In the genomic region with DNA sequence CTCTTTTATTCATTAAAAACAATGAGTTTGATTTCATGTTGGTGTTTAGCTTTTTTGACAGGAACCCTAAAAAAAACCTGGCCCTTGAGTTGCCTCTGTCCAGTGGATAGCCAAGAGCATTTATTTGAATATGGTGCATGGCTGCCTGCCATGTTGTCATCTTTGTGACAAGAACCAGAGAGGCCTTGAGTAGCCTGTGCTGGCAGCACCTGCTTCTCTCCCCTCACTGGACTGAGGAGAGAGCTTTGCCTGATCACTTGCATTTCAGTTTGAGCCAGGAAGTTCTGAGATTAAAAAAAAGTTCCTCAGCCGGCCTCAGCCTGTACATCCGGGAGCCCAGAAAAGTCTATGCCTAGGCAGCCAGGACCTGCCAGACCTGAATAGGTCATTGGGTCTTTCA, we compare ENCODE assay signal across 22 mouse cellular contexts.
DNase-seq lines count a peak whose midpoint lies in the region; ATAC-seq and TF ChIP-seq lines count a peak whose summit lies in the region.
"Had no signal": no experiment of that assay in that cellular context is flagged by ENCODE, and none has a peak within 500 bp of the region (broad histone marks: within the 10 kb centered on the region; RNA-seq: fewer than 3 reads in every experiment).

No protein-coding gene starts in this region.

- H3K4me3 ChIP-seq in embryonic facial prominence, embryonic 14.5 days (ENCODE audit: low read depth, low read length), result no peak overlapping the region
- H3K4me3 ChIP-seq in embryonic facial prominence, embryonic 10.5 days, result no peak overlapping the region
- no peak overlapping the region for H3K4me3 ChIP-seq in kidney, embryonic 14.5 days (ENCODE audit: low read length)
- no peak overlapping the region for H3K4me3 ChIP-seq in heart, postnatal 0 days (ENCODE audit: low read depth, low read length)
- H3K4me3 ChIP-seq in stomach, embryonic 14.5 days (ENCODE audit: low read depth, low read length), result no peak overlapping the region
- H3K4me3 ChIP-seq in kidney, embryonic 15.5 days (replicated peaks), result no peak overlapping the region
- no peak overlapping the region for H3K4me3 ChIP-seq in forebrain, embryonic 15.5 days
- H3K4me3 ChIP-seq: forebrain, embryonic 12.5 days; midbrain, embryonic 13.5 days; neural tube, embryonic 12.5 days had no signal

- TF ChIP-seq CTCF in heart, postnatal 0 days (IDR thresholded peaks at IDR 0.05; ENCODE audit: low read depth), result no peak

- H3K36me3 ChIP-seq in embryonic facial prominence, embryonic 14.5 days (ENCODE audit: control insufficient read depth, insufficient read depth, low read length), result no peaks in the 10 kb centered on the region
- no peaks in the 10 kb centered on the region for H3K36me3 ChIP-seq in embryonic facial prominence, embryonic 10.5 days (replicated peaks)
- H3K36me3 ChIP-seq in kidney, embryonic 14.5 days (ENCODE audit: control insufficient read depth, insufficient read depth, low read length), result no peaks in the 10 kb centered on the region
- no peaks in the 10 kb centered on the region for H3K36me3 ChIP-seq in heart, postnatal 0 days (replicated peaks; ENCODE audit: control insufficient read depth, insufficient read depth, low read length)
- no peaks in the 10 kb centered on the region for H3K36me3 ChIP-seq in stomach, embryonic 14.5 days (ENCODE audit: control insufficient read depth, insufficient read depth, low read length)
- H3K36me3 ChIP-seq in kidney, embryonic 15.5 days, result no peaks in the 10 kb centered on the region
- no peaks in the 10 kb centered on the region for H3K36me3 ChIP-seq in forebrain, embryonic 15.5 days
- H3K36me3 ChIP-seq: forebrain, embryonic 12.5 days; G1E; midbrain, embryonic 13.5 days; neural tube, embryonic 12.5 days had no signal

- no peak overlapping the region for H3K27ac ChIP-seq in embryonic facial prominence, embryonic 14.5 days (replicated peaks; ENCODE audit: low read depth, low read length)
- H3K27ac ChIP-seq in embryonic facial prominence, embryonic 10.5 days (replicated peaks), result no peak overlapping the region
- no peak overlapping the region for H3K27ac ChIP-seq in kidney, embryonic 14.5 days (ENCODE audit: low read depth, low read length)
- H3K27ac ChIP-seq in heart, postnatal 0 days (ENCODE audit: low read depth), result peak overlapping the region; percentile 26
- H3K27ac ChIP-seq in stomach, embryonic 14.5 days (ENCODE audit: low read length), result no peak overlapping the region
- H3K27ac ChIP-seq in kidney, embryonic 15.5 days, result no peak overlapping the region
- no peak overlapping the region for H3K27ac ChIP-seq in forebrain, embryonic 15.5 days (replicated peaks)
- H3K27ac ChIP-seq: forebrain, embryonic 12.5 days; kidney, postnatal 0 days; midbrain, embryonic 13.5 days; neural tube, embryonic 12.5 days had no signal

- H3K4me2 ChIP-seq in embryonic facial prominence, embryonic 14.5 days (ENCODE audit: low read depth, low read length), result no peak overlapping the region
- H3K4me2 ChIP-seq in kidney, embryonic 14.5 days (replicated peaks; ENCODE audit: low read depth, low read length), result no peak overlapping the region
- no peak overlapping the region for H3K4me2 ChIP-seq in heart, postnatal 0 days (ENCODE audit: low read depth, low read length)
- no peak overlapping the region for H3K4me2 ChIP-seq in stomach, embryonic 14.5 days (replicated peaks; ENCODE audit: low read depth, low read length)
- no peak overlapping the region for H3K4me2 ChIP-seq in kidney, embryonic 15.5 days
- no peak overlapping the region for H3K4me2 ChIP-seq in forebrain, embryonic 15.5 days (replicated peaks)
- H3K4me2 ChIP-seq: forebrain, embryonic 12.5 days; midbrain, embryonic 13.5 days; neural tube, embryonic 12.5 days had no signal

- no peaks in the 10 kb centered on the region for H3K9me3 ChIP-seq in embryonic facial prominence, embryonic 14.5 days (ENCODE audit: control insufficient read depth, low read length)
- H3K9me3 ChIP-seq in embryonic facial prominence, embryonic 10.5 days, result no peaks in the 10 kb centered on the region
- no peaks in the 10 kb centered on the region for H3K9me3 ChIP-seq in kidney, embryonic 14.5 days (ENCODE audit: control insufficient read depth, low read length)
- no peaks in the 10 kb centered on the region for H3K9me3 ChIP-seq in heart, postnatal 0 days (replicated peaks; ENCODE audit: control insufficient read depth, low read length)
- H3K9me3 ChIP-seq in stomach, embryonic 14.5 days (ENCODE audit: control insufficient read depth, low read depth, low read length), result no peaks in the 10 kb centered on the region
- H3K9me3 ChIP-seq in kidney, embryonic 15.5 days (replicated peaks), result no peaks in the 10 kb centered on the region
- H3K9me3 ChIP-seq in forebrain, embryonic 15.5 days, result no peaks in the 10 kb centered on the region
- H3K9me3 ChIP-seq: forebrain, embryonic 12.5 days; midbrain, embryonic 13.5 days; neural tube, embryonic 12.5 days had no signal

- TF ChIP-seq EP300 in heart, postnatal 0 days (IDR thresholded peaks at IDR 0.05; ENCODE audit: low read depth), result no peak

- H3K4me1 ChIP-seq in embryonic facial prominence, embryonic 14.5 days (ENCODE audit: control insufficient read depth, insufficient read depth, low read length), result no peaks in the 10 kb centered on the region; the same call in 1 of the 2 replicates
- H3K4me1 ChIP-seq in embryonic facial prominence, embryonic 10.5 days, result peaks cover 10% of the 10 kb centered on the region; the same call in 1 of the 2 replicates
- H3K4me1 ChIP-seq in kidney, embryonic 14.5 days (ENCODE audit: control insufficient read depth, insufficient read depth, low read length), result no peaks in the 10 kb centered on the region
- H3K4me1 ChIP-seq in heart, postnatal 0 days (ENCODE audit: control insufficient read depth, insufficient read depth), result peaks cover 12% of the 10 kb centered on the region; the same call in 1 of the 2 replicates
- 0 out of 2 replicates have a peak, but pooled peaks cover 2% of the 10 kb centered on the region for H3K4me1 ChIP-seq in stomach, embryonic 14.5 days (ENCODE audit: control insufficient read depth, insufficient read depth, low read length)
- H3K4me1 ChIP-seq in kidney, embryonic 15.5 days, result no peaks in the 10 kb centered on the region
- no peaks in the 10 kb centered on the region for H3K4me1 ChIP-seq in forebrain, embryonic 15.5 days
- H3K4me1 ChIP-seq: forebrain, embryonic 12.5 days; midbrain, embryonic 13.5 days had no signal

- no peak overlapping the region for H3K9ac ChIP-seq in embryonic facial prominence, embryonic 14.5 days (ENCODE audit: low read depth, low read length)
- H3K9ac ChIP-seq in kidney, embryonic 14.5 days (ENCODE audit: low read depth, low read length), result no peak overlapping the region
- no peak overlapping the region for H3K9ac ChIP-seq in heart, postnatal 0 days (replicated peaks; ENCODE audit: low read depth, low read length)
- no peak overlapping the region for H3K9ac ChIP-seq in stomach, embryonic 14.5 days (replicated peaks; ENCODE audit: low read depth, low read length)
- no peak overlapping the region for H3K9ac ChIP-seq in kidney, embryonic 15.5 days
- no peak overlapping the region for H3K9ac ChIP-seq in forebrain, embryonic 15.5 days (replicated peaks)
- H3K9ac ChIP-seq: forebrain, embryonic 12.5 days; midbrain, embryonic 13.5 days; neural tube, embryonic 12.5 days had no signal

- no peaks in the 10 kb centered on the region for H3K27me3 ChIP-seq in embryonic facial prominence, embryonic 14.5 days (replicated peaks; ENCODE audit: control insufficient read depth, insufficient read depth, low read length)
- no peaks in the 10 kb centered on the region for H3K27me3 ChIP-seq in embryonic facial prominence, embryonic 10.5 days (replicated peaks; ENCODE audit: low read depth, poor library complexity, severe bottlenecking)
- no peaks in the 10 kb centered on the region for H3K27me3 ChIP-seq in kidney, embryonic 14.5 days (ENCODE audit: control insufficient read depth, insufficient read depth, low read length)
- H3K27me3 ChIP-seq in heart, postnatal 0 days (ENCODE audit: control insufficient read depth, insufficient read depth, low read length), result no peaks in the 10 kb centered on the region
- no peaks in the 10 kb centered on the region for H3K27me3 ChIP-seq in stomach, embryonic 14.5 days (ENCODE audit: control insufficient read depth, insufficient read depth, low read length)
- no peaks in the 10 kb centered on the region for H3K27me3 ChIP-seq in kidney, embryonic 15.5 days
- H3K27me3 ChIP-seq in forebrain, embryonic 15.5 days, result no peaks in the 10 kb centered on the region
- H3K27me3 ChIP-seq: forebrain, embryonic 12.5 days; midbrain, embryonic 13.5 days; neural tube, embryonic 12.5 days had no signal

- peak; percentile 29 for DNase-seq in embryonic facial prominence, embryonic 14.5 days (ENCODE audit: low spot score)
- DNase-seq in embryonic facial prominence, embryonic 10.5 days (ENCODE audit: low spot score), result no peak
- DNase-seq in kidney, adult 9 months, result no peak
- peak; percentile 15 for DNase-seq in heart, postnatal 0 days (ENCODE audit: low spot score)
- DNase-seq: adrenal gland, postnatal 14 days; cerebellum, adult 11 months; cerebellum, postnatal 36 days; gastrocnemius, postnatal 36 days; left cerebral cortex, postnatal 4 days; liver; lung, postnatal 10 days; thymus, adult 2 months had no signal

- 82% methylated on average over 2 of the region's 2 CpGs for WGBS in embryonic facial prominence, embryonic 14.5 days
- WGBS in embryonic facial prominence, embryonic 10.5 days, result 84% methylated on average over 2 of the region's 2 CpGs
- WGBS in kidney, embryonic 14.5 days, result 62% methylated on average over 2 of the region's 2 CpGs
- WGBS in heart, postnatal 0 days, result 31% methylated on average over 2 of the region's 2 CpGs
- WGBS in stomach, embryonic 14.5 days, result 43% methylated on average over 2 of the region's 2 CpGs
- 54% methylated on average over 2 of the region's 2 CpGs for WGBS in kidney, embryonic 15.5 days
- WGBS in forebrain, embryonic 15.5 days, result 76% methylated on average over 2 of the region's 2 CpGs

- no peak for ATAC-seq in embryonic facial prominence, embryonic 14.5 days (ENCODE audit: low read depth)
- 0 out of 2 replicates have a peak, but pooled peaks have one; percentile 43 for ATAC-seq in kidney, embryonic 14.5 days (ENCODE audit: low FRiP score, low TSS enrichment)
- peak; percentile 73; the same call in 1 of the 2 replicates for ATAC-seq in heart, postnatal 0 days (ENCODE audit: insufficient read depth, low read depth)
- ATAC-seq in stomach, embryonic 14.5 days (ENCODE audit: insufficient number of reproducible peaks, insufficient read depth, low FRiP score, low read depth), result peak; percentile 56; the same call in 1 of the 2 replicates
- no peak for ATAC-seq in kidney, embryonic 15.5 days (replicated peaks; ENCODE audit: low FRiP score)
- ATAC-seq in forebrain, embryonic 15.5 days (replicated peaks), result no peak
- ATAC-seq: activated CD4-positive, CD25-positive, alpha-beta regulatory T cell, adult 4 months; midbrain, embryonic 13.5 days had no signal

Comparison
In these comparisons a context has a peak if more than half of its experiments do, and no peak if none do; other contexts are left out.
1. ATAC-seq: peak in kidney, embryonic 14.5 days (single experiment), heart, postnatal 0 days (single experiment) and stomach, embryonic 14.5 days (single experiment); none in embryonic facial prominence, embryonic 14.5 days (single experiment), kidney, embryonic 15.5 days (single experiment) and forebrain, embryonic 15.5 days (single experiment).
2. DNase-seq: peak in embryonic facial prominence, embryonic 14.5 days (single experiment) and heart, postnatal 0 days (single experiment); none in embryonic facial prominence, embryonic 10.5 days (single experiment) and kidney, adult 9 months (single experiment).